Mouse (Mus musculus) CH12.LX (cell line): ENCODE measurements around the gene Rrp8. TPM values are rescaled to one million over a fixed set of nuclear protein-coding genes. Genes with fewer than 3 reads are reported as not detected.
"Not testable (repeated sequence)": the region's sequence is repeated elsewhere in the genome, so short reads cannot be mapped to it uniquely, and the experiment has no call there.

Source experiments
- DNase-seq: peaks from one replicate; pipeline ENCODE4 v3.0.0-alpha.2; 2013; ENCODE audit errors: extremely low read depth
- H3K27ac ChIP-seq: 2 replicates; pipeline ENCODE4 v1.5.1; 2012; ENCODE audit warnings: low read depth, mild to moderate bottlenecking, control low read depth, moderate library complexity; ENCODE audit not compliant: insufficient read depth
- H3K27me3 ChIP-seq: replicated peaks from 2 replicates; pipeline ENCODE3; 2012; ENCODE audit warnings: inconsistent platforms
- H3K36me3 ChIP-seq, 2 experiments: replicated peaks in 1 of 2; 2 replicates each; pipeline versions ENCODE3 to v1.6.1; 2012; ENCODE audit warnings: inconsistent platforms in 1 of 2, low read length in 1 of 2, mild to moderate bottlenecking in 1 of 2, mixed read lengths in 1 of 2, moderate library complexity in 1 of 2; ENCODE audit not compliant: control insufficient read depth in 1 of 2, insufficient read depth in 1 of 2
- H3K4me1 ChIP-seq, 2 experiments: 2 replicates each; pipeline ENCODE4 v1.6.1; 2012; ENCODE audit warnings: inconsistent platforms in 1 of 2, moderate library complexity in 1 of 2; ENCODE audit not compliant: insufficient read depth in 2 of 2, control insufficient read depth in 1 of 2
- H3K4me2 ChIP-seq: 2 replicates; pipeline ENCODE4 v1.6.1; 2012; ENCODE audit warnings: low read depth, mild to moderate bottlenecking, control low read depth; ENCODE audit not compliant: poor library complexity, insufficient read depth, severe bottlenecking
- H3K4me3 ChIP-seq, 3 experiments: fragments of 150-350 bp in 1 of 3; sonication (generic) in 1 of 3; replicated peaks in 1 of 3; 2 replicates each; pipeline versions ENCODE3 to v1.5.1; 2011 to 2012; ENCODE audit warnings: low read depth in 2 of 3, low read length in 2 of 3, mild to moderate bottlenecking in 2 of 3, moderate library complexity in 2 of 3, control low read depth in 1 of 3, improper control_type of control experiment in 1 of 3, inconsistent platforms in 1 of 3, mixed read lengths in 1 of 3; ENCODE audit not compliant: poor library complexity in 1 of 3
- H3K79me2 ChIP-seq: replicated peaks from 2 replicates; pipeline ENCODE4 v1.6.1; 2012; ENCODE audit warnings: mild to moderate bottlenecking, moderate library complexity; ENCODE audit not compliant: control insufficient read depth, poor library complexity, insufficient read depth, severe bottlenecking; ENCODE audit errors: extremely low read depth
- H3K9ac ChIP-seq: 2 replicates; pipeline ENCODE4 v1.6.1; 2012; ENCODE audit warnings: low read depth, mild to moderate bottlenecking, control low read depth, moderate library complexity; ENCODE audit not compliant: insufficient read depth
- H3K9me3 ChIP-seq: replicated peaks from 2 replicates; pipeline ENCODE3; 2012; ENCODE audit warnings: low read length, inconsistent platforms, mixed read lengths
- E2F4 ChIP-seq: IDR thresholded peaks from 2 replicates; pipeline ENCODE4 v1.6.1; 2011; ENCODE audit warnings: low read depth, low read length, improper control_type of control experiment; ENCODE audit not compliant: insufficient replicate concordance
- JUND ChIP-seq: conservative IDR thresholded peaks from 2 replicates; pipeline ENCODE4 v1.6.1; 2011; ENCODE audit warnings: low read depth, low read length, improper control_type of control experiment
- MAFK ChIP-seq: IDR thresholded peaks from 2 replicates; pipeline ENCODE4 v1.6.1; 2011; ENCODE audit warnings: low read length, improper control_type of control experiment; ENCODE audit not compliant: insufficient replicate concordance
- MAZ ChIP-seq: IDR thresholded peaks from 2 replicates; pipeline ENCODE4 v1.6.1; 2012; ENCODE audit warnings: low read depth, mild to moderate bottlenecking, inconsistent platforms, low read length, improper control_type of control experiment, moderate library complexity
- MYC ChIP-seq: IDR thresholded peaks from 2 replicates; pipeline ENCODE4 v1.6.1; 2011; ENCODE audit warnings: low read depth, mild to moderate bottlenecking, improper control_type of control experiment, low read length
- PAX5 ChIP-seq: IDR thresholded peaks from 2 replicates; pipeline ENCODE4 v1.6.1; 2012; ENCODE audit warnings: low read length, inconsistent platforms, mixed read lengths
- POLR2AphosphoS2 ChIP-seq: IDR thresholded peaks from 2 replicates; pipeline ENCODE4 v1.6.1; 2011; ENCODE audit warnings: low read depth, low read length, improper control_type of control experiment
- TBP ChIP-seq: conservative IDR thresholded peaks from 2 replicates; pipeline ENCODE4 v1.6.1; 2011; ENCODE audit warnings: low read depth, low read length, improper control_type of control experiment
- ZKSCAN1 ChIP-seq: IDR thresholded peaks from 2 replicates; pipeline ENCODE4 v1.6.1; 2012; ENCODE audit warnings: low read depth, inconsistent platforms, low read length, improper control_type of control experiment, borderline replicate concordance
- ZMIZ1 ChIP-seq: IDR thresholded peaks from 2 replicates; pipeline ENCODE4 v1.6.1; 2012; ENCODE audit warnings: low read depth, mild to moderate bottlenecking, inconsistent platforms, low read length, improper control_type of control experiment
- dilution Hi-C: fragments of 300-500 bp; cut with MboI; formaldehyde crosslinking; loops from 2 replicates; pipeline ENCODE4 v1.14.3; 2020; ENCODE audit warnings: low sequenced_read_pairs; ENCODE audit not compliant: extremely low pct_unique_long_range_greater_than_20kb, extremely low pct_ligation_motif_present
- in situ Hi-C: fragments of 300-500 bp; cut with MboI; formaldehyde crosslinking; loops from 3 replicates; pipeline ENCODE4 v1.14.3; 2019; ENCODE audit warnings: low sequenced_read_pairs, low pct_ligation_motif_present, low pct_unique_long_range_greater_than_20kb, mixed read lengths
- polyA plus RNA-seq: library from polyadenylated mRNA; unstranded; fragments of >175 nt; gene quantifications from 2 replicates; pipeline ENCODE4 v1.2.1, GENCODE M21; 2012; ENCODE audit warnings: low read depth; ENCODE audit not compliant: insufficient read length
- total RNA-seq, 2 experiments: library from RNA; depleted of rRNA; stranded (reverse); fragments of 300-350 nt in 1 of 2; fragments of >200 nt in 1 of 2; gene quantifications; 2 replicates each; pipeline ENCODE4 v1.2.3; 2012 to 2014

The Rrp8 gene
- total and polyA plus RNA-seq, 3 experiments = 28.7 to 84.2 (median 57.3) TPM

GRCm38 (mm10) chr7:105743926-105744590, 6.9 kb upstream of the Rrp8 start, which contains the start of gene Taf10 (continued):
- TF ChIP-seq MYC (peak; percentile 63; the same call in 1 of the 2 replicates), PAX5 (no peak), E2F4 (0 out of 2 replicates have a peak, but pooled peaks have one; percentile 61), ZKSCAN1 (no peak), POLR2AphosphoS2 (peak; percentile 78; the same call in 1 of the 2 replicates), MAFK (no peak), ZMIZ1 (peak; percentile 90), MAZ (peak; percentile 75), TBP (peak; percentile 56; the same call in 1 of the 2 replicates), JUND (no peak)

DNA sequence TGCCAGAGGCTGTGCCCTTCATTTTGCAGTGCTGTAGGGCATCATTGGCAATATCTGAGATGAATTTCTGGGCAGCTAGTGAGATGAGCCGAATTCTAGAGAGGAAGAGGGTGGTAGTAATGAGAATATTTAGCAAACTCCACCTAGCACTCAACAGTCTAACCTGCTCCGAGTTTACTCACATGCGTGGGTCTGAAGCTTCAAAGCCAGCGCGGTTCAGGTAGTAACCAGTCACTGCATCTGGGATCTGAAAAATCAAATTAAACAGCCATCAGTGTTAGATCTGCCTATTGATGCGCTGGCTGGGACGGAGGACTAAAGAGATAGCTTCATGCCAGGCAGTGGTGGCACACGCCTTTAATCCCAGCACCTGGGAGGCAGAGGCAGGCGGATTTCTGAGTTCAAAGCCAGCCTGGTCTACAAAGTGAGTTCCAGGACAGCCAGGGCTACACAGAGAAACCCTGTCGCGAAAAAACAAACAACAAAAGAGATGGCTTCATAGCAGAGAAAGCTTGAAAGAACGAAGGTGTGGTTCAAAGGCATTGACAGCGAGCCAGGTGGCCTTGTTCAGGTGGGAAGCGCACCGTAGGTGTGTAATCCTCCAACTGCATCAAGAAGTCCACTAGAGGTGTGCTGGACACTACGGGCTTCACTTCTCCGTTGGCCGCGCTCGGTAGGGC, 6.2 kb upstream of the Rrp8 start:
- Histone ChIP-seq H3K79me2 (peaks cover 10% of the 10 kb centered on the region; the same call in 1 of the 2 replicates), H3K4me1 (peaks cover 6 to 43% of the 10 kb centered on the region in 2 experiments), H3K36me3 (peaks cover 51 to 65% of the 10 kb centered on the region in 2 experiments), H3K4me2 (peak overlapping the region; percentile 54), H3K9ac (peak overlapping the region; percentile 94), H3K4me3 (peak overlapping the region; percentile 81 to 99 (median 95))
- 0 out of 2 replicates have a peak, but pooled peaks have one; percentile 23 for TF ChIP-seq ZMIZ1
- H3K9me3 ChIP-seq, H3K27me3 ChIP-seq, dilution Hi-C loops, DNase-seq, H3K27ac ChIP-seq: not testable (repeated sequence)
- in situ Hi-C loops = loop anchor here (5.0 kb wide), 1 partner anchor 64 kb away; no protein-coding TSS in a partner anchor

DNA sequence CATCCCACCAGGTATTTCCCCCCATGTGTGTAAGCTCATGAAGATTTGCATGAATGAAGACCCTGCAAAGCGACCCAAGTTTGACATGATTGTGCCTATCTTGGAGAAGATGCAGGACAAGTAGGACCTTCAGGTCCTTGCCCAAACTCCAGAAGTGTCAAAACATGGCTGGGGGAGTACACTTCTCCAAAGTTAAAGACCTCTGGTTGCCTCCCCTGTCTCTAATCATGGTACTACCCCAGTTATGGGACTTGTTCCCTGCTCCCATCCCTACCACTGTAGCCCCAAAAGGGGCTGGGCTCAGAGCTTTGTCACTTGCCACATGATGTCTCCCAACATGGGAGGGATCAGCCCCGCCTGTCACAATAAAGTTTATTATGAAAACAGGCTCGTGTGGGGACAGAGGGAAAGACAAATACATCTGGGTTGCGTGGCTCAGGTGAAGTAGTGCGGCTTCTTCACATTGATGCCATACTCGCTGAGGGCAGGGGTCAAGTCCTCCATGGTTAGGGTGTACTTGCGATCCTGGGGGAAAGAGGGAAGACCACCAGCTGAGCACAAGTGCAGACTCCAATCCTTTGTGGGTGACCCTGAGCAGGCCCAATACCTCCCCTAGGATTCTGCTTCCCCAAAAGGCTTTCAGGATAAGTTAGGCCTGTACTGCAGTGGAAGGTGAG, 5.5 kb upstream of the Rrp8 start:
- dilution Hi-C loops, H3K27me3 ChIP-seq, DNase-seq, H3K9me3 ChIP-seq, H3K9ac ChIP-seq, H3K27ac ChIP-seq: not testable (repeated sequence)
- Histone ChIP-seq H3K79me2 (peaks cover 10% of the 10 kb centered on the region; the same call in 1 of the 2 replicates), H3K36me3 (peaks cover 47 to 58% of the 10 kb centered on the region in 2 experiments), H3K4me2 (peak overlapping the region; percentile 54; the same call in 1 of the 2 replicates), H3K4me3 (peak overlapping the region in 1 of 3 experiments; percentile 95), H3K4me1 (peaks cover 6 to 50% of the 10 kb centered on the region in 2 experiments)
- in situ Hi-C loops = loop anchor here (5.0 kb wide), 1 partner anchor 65 kb away; no protein-coding TSS in a partner anchor
